Mouse (Mus musculus) bone marrow, adult 2 months (tissue): ENCODE data around the gene Srebf2. TPM values are rescaled to one million over a fixed set of nuclear protein-coding genes. Genes with fewer than 3 reads are reported as not detected.
A peak's percentile ranks its signal among the peaks of the same experiment; 100 is the strongest.

Experiments used
- H3K27ac ChIP-seq: fragments of 200-500 bp; 2 replicates; pipeline ENCODE4 v1.5.1; 2012; ENCODE audit warnings: low read depth, mild to moderate bottlenecking, control low read depth, inconsistent platforms, low read length; ENCODE audit not compliant: control insufficient read depth, poor library complexity, insufficient read depth
- H3K4me1 ChIP-seq: fragments of 200-500 bp; 2 replicates; pipeline ENCODE4 v1.6.1; 2011; ENCODE audit warnings: low read length; ENCODE audit not compliant: control insufficient read depth, insufficient read depth
- H3K4me3 ChIP-seq: fragments of 200-500 bp; replicated peaks from 2 replicates; pipeline ENCODE3; 2011; ENCODE audit warnings: mild to moderate bottlenecking, low read depth, low read length, control low read depth; ENCODE audit not compliant: control insufficient read depth
- CTCF ChIP-seq: fragments of 200-500 bp; IDR thresholded peaks from 2 replicates; pipeline ENCODE4 v1.5.1; 2011; ENCODE audit warnings: low read length, control low read depth; ENCODE audit not compliant: control insufficient read depth, insufficient read depth
- POLR2A ChIP-seq: fragments of 200-500 bp; IDR thresholded peaks from 2 replicates; pipeline ENCODE4 v1.6.1; 2011; ENCODE audit warnings: low read depth, mild to moderate bottlenecking, control low read depth, low read length, borderline replicate concordance; ENCODE audit not compliant: control insufficient read depth
- WGBS: fragments of 180-500 bp; shearing (Covaris S2); methylation state at CpG from one replicate; pipeline ENCODE4 v1.1.7; 2018; 5-methylcytosine and 5-hydroxymethylcytosine counted together
- polyA plus RNA-seq: library from polyadenylated mRNA; stranded (reverse); fragments of >200 nt; gene quantifications from 2 replicates; pipeline ENCODE4 v1.2.4, GENCODE M21; 2011; ENCODE audit warnings: low replicate concordance; ENCODE audit not compliant: missing spikeins, insufficient read depth, insufficient read length

The Srebf2 gene
- polyA plus RNA-seq, 1 experiment, result 46.3 TPM

DNA sequence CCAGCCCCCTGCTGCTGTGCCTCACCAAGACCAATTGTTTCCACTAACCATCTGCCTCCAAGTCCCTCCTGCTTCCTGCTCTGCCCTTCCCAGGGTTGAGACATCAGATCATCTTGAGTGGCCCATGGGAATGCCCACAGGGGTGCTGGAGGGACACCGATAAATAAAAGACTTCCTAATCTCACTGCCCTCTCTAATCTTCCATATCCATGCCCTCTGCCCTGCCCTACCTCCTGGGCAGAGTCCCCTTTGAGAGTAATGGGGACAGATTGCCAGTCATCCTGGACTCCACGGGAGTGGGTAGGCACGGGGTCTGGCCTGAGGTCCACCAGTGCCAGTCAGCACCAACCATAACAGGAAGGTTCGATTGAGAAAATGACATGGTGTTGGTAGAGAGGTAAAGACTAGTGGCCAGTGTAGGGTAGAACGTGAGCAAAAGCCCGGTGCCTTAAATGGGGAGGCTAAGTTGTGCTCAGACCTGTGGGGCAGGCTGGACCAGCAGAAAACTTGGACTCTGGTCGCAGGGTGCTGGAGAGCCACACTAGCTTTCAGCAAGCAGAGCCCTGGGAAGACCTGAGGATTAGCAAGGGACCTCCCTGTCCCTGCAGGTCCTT is 77.7 kb downstream of the Srebf2 start:
- peaks cover 12% of the 10 kb centered on the region for H3K4me1 ChIP-seq
- peak overlapping the region; percentile 68 for H3K27ac ChIP-seq
- H3K4me3 ChIP-seq, result peak overlapping the region; percentile 31
- 33% methylated on average over 7 of the region's 7 CpGs for WGBS
- TF ChIP-seq CTCF (no peak), POLR2A (no peak)

DNA sequence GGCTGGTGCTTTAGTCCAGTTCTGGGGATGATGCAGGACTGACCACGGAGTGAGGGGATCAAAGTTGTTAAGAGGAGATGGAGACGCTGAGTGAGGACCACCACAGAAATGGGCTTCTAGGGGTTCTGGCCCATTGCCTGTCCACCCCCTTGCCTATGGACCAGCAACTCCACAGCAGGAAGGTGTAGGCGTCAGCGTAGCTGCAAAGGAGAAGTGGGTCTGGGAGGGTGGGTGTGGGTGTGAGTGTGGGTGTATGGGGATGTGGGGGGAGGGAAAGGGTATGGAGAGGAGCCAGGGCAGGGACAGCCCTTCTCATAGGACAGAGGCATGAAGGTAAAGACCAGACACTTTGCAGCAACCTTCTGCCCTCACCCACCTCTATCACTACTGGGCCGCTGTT is 78.8 kb downstream of the Srebf2 start:
- WGBS, result 44% methylated on average over 5 of the region's 5 CpGs
- TF ChIP-seq CTCF (no peak), POLR2A (no peak)
- H3K4me3 ChIP-seq, result no peak overlapping the region
- peaks cover 11% of the 10 kb centered on the region for H3K4me1 ChIP-seq
- H3K27ac ChIP-seq, result peak overlapping the region; percentile 1; the same call in 1 of the 2 replicates

DNA sequence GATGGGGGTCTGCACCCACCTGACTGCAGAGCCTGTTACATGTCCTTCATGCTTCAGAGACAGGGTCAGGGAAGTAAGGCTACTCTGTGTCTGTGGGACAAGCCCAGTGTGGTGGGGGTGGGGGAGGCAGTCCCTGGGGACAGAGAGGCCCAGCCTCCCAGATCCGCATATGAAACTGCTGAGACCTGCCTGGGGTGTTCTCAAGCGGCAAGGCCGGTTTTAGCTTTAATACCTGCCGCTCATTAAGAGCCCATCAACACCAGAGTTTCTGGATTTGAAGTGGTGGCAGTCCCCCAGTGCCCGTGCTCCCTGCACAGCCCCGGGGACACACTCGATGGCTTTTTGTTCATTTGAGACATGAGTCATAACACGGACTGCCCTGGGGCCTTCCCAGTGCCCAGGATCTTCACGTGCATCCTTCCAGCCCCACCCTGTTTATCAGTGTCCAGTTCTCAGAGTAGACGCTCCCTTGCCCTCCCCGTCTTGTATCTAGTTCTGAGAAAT is 82.6 kb downstream of the Srebf2 start:
- 69% methylated on average over 11 of the region's 11 CpGs for WGBS
- H3K27ac ChIP-seq, result peak overlapping the region; percentile 22; the same call in 1 of the 2 replicates
- H3K4me1 ChIP-seq, result peaks cover 8% of the 10 kb centered on the region
- H3K4me3 ChIP-seq, result no peak overlapping the region
- TF ChIP-seq POLR2A (no peak), CTCF (no peak)

DNA sequence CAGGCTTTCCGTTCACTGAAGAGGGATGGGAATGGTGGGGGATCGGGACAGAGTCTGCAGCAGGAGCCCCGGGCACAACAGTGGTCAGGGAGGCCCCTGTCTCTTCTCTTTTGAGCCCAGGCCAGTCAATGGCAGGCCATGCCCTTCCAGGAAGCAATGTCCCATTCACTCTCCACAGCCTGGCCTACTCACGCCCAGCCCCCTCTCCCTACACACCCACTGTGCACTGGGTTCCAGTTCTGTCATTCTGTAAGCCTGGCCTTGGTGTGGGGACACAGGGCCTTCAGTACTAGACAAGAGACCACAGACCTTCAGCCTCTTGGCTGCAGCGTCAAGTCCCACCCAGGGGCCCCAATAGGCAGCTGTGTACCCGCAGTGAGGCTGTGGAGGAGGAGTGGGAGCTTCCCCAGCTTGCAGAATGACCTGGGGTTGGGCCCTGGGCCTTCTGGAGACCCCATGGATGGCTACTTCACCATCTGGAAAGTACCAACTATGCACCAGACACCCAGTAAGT is 83.2 kb downstream of the Srebf2 start:
- TF ChIP-seq POLR2A (no peak), CTCF (no peak)
- Histone ChIP-seq H3K4me1 (peaks cover 6% of the 10 kb centered on the region), H3K27ac (no peak overlapping the region; the same call in 1 of the 2 replicates), H3K4me3 (no peak overlapping the region)
- 81% methylated on average over 6 of the region's 6 CpGs for WGBS

DNA sequence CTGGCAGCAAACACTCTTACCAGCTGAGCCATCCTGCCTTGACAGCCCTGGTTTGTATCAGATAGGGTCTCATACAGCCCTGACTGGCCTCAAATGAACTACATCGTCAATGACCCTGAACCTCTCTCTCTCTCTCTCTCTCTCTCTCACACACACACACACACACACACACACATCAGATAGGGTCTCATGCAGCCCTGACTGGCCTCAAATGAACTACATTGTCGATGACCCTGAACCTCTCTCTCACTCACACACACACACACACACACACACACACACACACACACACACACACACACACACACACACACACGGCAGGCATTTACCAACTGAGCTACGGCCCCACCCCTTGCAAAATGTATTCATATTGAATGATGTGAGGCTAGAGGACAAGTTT is 84.1 kb downstream of the Srebf2 start:
- peaks cover 2% of the 10 kb centered on the region; the same call in 1 of the 2 replicates for H3K4me1 ChIP-seq
- no peak overlapping the region for H3K4me3 ChIP-seq
- TF ChIP-seq POLR2A (no peak), CTCF (no peak)
- 74% methylated on average over 4 of the region's 4 CpGs for WGBS
- no peak overlapping the region; the same call in 1 of the 2 replicates for H3K27ac ChIP-seq

DNA sequence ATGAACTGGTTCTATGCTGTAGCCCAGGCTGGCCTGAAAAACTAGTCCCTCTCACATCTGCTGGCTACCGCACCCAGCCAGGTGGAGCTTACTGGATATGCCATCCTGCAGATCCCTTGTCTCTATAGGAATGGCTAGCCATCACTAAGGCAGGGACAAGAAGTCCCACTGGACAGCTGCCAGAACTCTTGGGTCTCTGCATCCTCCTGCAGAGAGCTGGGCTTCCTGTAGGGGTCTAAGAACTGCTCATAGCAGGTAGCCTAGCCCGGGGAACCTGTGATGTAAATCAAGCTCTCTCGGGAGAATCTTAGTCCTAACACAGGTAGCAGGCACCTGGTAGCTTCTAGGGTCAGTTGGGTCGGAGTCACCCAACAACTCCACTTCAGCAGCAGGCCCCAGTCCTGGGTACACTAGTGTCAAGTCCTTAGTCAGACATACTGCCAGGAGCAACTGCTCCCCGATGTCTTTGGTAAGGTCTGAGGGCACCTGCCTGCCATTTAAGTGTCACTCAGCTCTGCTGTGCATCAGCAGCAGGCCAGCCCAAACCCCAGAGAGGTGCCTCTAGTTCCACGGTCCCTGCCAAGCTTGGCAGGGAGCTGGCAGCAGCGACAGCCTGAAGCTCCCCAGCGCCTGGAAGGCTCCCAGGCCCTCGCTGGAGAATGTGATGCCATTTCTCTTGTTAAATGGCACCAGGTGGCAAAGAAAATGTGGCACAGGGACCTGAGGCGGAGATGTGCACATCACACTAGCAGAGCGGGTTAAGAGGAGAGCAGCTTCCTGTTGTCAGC is 84.8 kb downstream of the Srebf2 start:
- Histone ChIP-seq H3K27ac (peak overlapping the region; percentile 47), H3K4me1 (peaks cover 2% of the 10 kb centered on the region; the same call in 1 of the 2 replicates), H3K4me3 (no peak overlapping the region)
- 70% methylated on average over 11 of the region's 11 CpGs for WGBS
- TF ChIP-seq POLR2A (no peak), CTCF (no peak)

DNA sequence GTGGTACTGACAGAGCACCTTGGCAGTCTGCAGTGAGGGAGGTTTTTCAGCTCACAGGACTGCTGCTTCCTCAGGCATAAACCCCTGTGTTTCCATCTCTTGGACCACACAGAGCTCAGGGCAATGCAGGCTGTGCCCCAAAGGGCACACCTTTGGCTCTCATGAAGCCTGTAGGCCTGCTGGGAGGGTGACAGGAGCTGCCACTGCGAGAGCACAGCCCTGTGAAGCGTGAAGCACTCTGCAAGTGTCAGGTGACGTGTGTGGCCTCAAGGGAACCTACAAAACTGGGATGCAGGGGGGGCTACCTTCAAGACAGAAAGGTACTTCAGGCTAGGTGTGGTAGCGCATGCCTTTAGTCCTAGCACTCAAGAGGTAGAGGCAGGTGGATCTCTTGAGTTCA is 85.7 kb downstream of the Srebf2 start:
- H3K4me3 ChIP-seq, result no peak overlapping the region
- no peak for TF ChIP-seq POLR2A
- TF ChIP-seq CTCF, result no peak
- H3K4me1 ChIP-seq, result peaks cover 2% of the 10 kb centered on the region; the same call in 1 of the 2 replicates
- H3K27ac ChIP-seq, result peak overlapping the region; percentile 47; the same call in 1 of the 2 replicates
- 81% methylated on average over 4 of the region's 4 CpGs for WGBS

DNA sequence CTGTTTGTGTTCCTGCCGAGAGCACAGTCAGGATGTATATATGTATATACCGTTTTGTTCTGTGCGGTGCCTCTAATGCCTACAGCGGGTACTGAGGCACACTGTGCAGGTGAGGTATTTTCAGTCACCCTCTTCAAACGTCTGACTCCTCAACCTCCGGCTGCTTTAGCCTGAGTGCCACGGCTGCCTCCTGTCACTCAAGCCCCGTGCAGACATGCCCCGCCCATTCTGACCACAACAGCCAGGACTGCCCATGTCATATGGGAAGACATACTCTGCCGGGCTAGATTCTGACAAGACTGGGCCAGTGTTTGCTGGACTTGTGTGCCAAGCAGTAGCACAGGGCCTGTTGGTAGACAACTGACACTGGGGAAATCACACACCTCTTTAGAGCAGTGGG is 88.7 kb downstream of the Srebf2 start:
- peaks cover 2% of the 10 kb centered on the region; the same call in 1 of the 2 replicates for H3K4me1 ChIP-seq
- WGBS, result 39% methylated on average over 10 of the region's 10 CpGs
- no peak overlapping the region for H3K4me3 ChIP-seq
- TF ChIP-seq CTCF, result no peak
- no peak for TF ChIP-seq POLR2A
- no peak overlapping the region for H3K27ac ChIP-seq
